Mouse (Mus musculus) liver, embryonic 14.5 days (tissue): Measurements from ENCODE around the gene Tulp1.

ENCODE experiments used
- CTCF ChIP-seq: IDR thresholded peaks from 2 replicates; pipeline ENCODE4 v1.5.1; 2016; ENCODE audit warnings: antibody characterized with exemption, low read depth, control low read depth
- EP300 ChIP-seq: IDR thresholded peaks from 2 replicates; pipeline ENCODE4 v1.6.1; 2016; ENCODE audit warnings: antibody characterized with exemption, low read depth

GRCm38 (mm10) chr17:28371286-28371685, 6.3 kb upstream of the Tulp1 start:
- TF ChIP-seq EP300 (no peak), CTCF (no peak)
